Mouse (Mus musculus): ENCODE measurements at regions not wholly inside any gene's neighbourhood (a gene's known extent, or its start where the extent isn't known, plus 50 kb on each side); places are given as distances from the start of the nearest gene placed in this dataset.

GRCm38 (mm10) chr14:102897039-102897438 lies 85.4 kb downstream of the Kctd12 start:
- TF ChIP-seq CTCF (IDR thresholded peaks at IDR 0.05; ENCODE audit: low read depth) = no peak
- no peak for TF ChIP-seq EP300 (IDR thresholded peaks at IDR 0.05; ENCODE audit: low read depth)
